Mouse (Mus musculus) adrenal gland (tissue): ENCODE measurements around the gene Angptl7.

Experiments
- intact Hi-C: fragments of 180-260 bp; cut with DNase I; formaldehyde crosslinking; loops from one replicate; pipeline ENCODE4 v1.15.1; 2025

The Angptl7 gene

DNA sequence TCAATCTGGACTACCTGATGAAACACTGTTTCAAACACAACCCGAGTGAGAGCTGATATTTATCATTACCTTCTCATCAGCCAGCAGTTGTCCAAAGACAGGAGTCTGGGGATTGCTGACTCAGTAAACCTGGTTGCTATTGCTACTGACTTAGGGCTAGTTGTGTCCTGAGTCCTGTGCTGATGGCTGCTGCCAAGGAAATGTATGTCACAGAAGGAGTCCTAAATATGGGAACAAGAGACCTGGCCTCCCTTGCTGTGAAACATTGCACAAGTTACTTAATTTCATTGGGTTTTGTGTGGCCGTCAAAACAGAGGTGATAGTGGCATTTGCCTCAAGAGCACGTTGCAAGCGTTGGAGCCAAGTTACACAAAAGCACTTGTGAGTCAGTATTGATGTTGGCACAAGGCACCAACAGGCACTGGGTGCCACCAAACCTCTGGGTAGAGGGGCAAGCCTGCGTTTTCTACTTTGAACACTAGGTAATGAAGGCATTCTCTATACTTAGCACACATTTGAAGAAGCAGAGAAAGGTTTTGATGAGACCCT lies 44.7 kb downstream of the Angptl7 start:
- intact Hi-C loops, result no loop called here

DNA sequence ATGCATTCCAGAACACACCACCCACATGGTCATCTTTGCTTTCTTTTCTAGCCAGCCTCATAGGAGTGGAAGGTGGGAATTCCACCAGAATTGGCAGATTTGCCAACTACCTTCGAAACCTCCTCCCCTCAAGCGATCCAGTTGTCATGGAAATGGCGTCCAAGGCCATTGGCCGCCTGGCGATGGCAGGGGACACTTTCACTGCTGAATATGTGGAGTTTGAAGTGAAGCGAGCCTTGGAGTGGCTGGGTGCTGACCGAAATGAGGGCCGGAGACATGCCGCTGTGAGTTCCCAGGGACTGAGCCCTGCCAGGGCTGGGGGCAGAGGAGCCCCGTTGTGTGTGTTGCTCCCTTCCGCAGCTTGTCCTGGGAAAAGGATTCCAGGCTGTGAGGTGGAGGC lies 46.6 kb downstream of the Angptl7 start:
- intact Hi-C loops, result no loop called here

- intact Hi-C loops, result no loop called here
Measured at GRCm38 (mm10) chr4:148448853-148449245, 51.4 kb downstream of the Angptl7 start.

DNA sequence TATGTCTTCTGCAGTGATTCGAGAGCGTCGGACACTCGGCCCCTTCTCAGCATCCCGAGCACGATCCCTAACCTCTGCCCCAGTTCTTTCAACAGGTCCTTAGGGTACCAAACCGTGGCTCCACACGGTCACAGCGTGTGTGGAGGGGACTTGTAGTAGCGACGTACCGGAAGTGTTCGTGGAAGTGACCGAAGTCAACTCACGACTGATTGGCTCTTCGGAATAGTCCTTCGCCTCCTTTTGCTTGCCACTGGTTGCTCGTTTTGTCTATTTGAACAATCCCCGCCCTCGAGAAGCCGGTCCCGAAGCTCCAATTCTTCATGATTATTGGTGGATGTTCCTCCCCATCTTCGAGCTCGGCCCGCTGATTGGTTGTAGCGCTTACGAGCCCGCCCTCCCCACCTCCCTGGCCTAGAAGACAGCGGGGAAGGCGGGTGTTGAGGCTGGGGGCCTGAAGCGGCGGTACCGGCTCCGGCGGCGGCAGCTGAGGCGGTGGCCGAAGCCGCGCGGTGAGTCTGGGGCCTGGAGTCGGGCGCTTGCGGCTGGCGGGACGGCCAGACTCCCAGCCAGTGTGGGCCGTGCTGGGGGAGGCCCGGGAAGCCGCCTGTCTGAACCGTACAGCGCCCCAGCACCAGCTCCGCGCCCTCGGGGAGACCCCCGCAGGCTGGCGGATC lies 51.9 kb downstream of the Angptl7 start, which contains the start of gene Mtor:
Gene Mtor, plus strand, starts transcription at position 433 of the 674 bp plus-strand sequence.
- intact Hi-C loops, result no loop called here
